Mouse (Mus musculus) hindbrain, embryonic 16.5 days (tissue): Measurements from ENCODE around the gene Card19. TPM values are rescaled to one million over a fixed set of nuclear protein-coding genes. Genes with fewer than 3 reads are reported as not detected.

Experiments
- ATAC-seq: fragments of 200-750 bp; cut with Nextera tagmentation; 2 replicates; pipeline ENCODE4 v1.8.0; 2017; ENCODE audit warnings: moderate TSS enrichment, moderate library complexity
- H3K27ac ChIP-seq: fragments of 300-500 bp; sonication (generic); 2 replicates; pipeline ENCODE4 v1.5.1; 2014; ENCODE audit warnings: low read depth, mild to moderate bottlenecking, control low read depth, low read length, moderate library complexity
- H3K27me3 ChIP-seq: fragments of 300-500 bp; sonication (generic); replicated peaks from 2 replicates; pipeline ENCODE4 v1.6.1; 2014; ENCODE audit warnings: low read length; ENCODE audit not compliant: control insufficient read depth, insufficient read depth
- H3K36me3 ChIP-seq: fragments of 300-500 bp; sonication (generic); 2 replicates; pipeline ENCODE4 v1.6.1; 2014; ENCODE audit warnings: mild to moderate bottlenecking, low read length, moderate library complexity, mixed read lengths; ENCODE audit not compliant: control insufficient read depth, insufficient read depth
- H3K4me1 ChIP-seq: fragments of 300-500 bp; sonication (generic); 2 replicates; pipeline ENCODE4 v1.6.1; 2014; ENCODE audit warnings: low read depth, low read length; ENCODE audit not compliant: control insufficient read depth, insufficient read depth
- H3K4me2 ChIP-seq: fragments of 300-500 bp; sonication (generic); 2 replicates; pipeline ENCODE4 v1.6.1; 2014; ENCODE audit warnings: mild to moderate bottlenecking, low read length, control low read depth, moderate library complexity
- H3K4me3 ChIP-seq: fragments of 300-500 bp; sonication (generic); 2 replicates; pipeline ENCODE4 v1.5.1; 2014; ENCODE audit warnings: mild to moderate bottlenecking, low read length, control low read depth, moderate library complexity
- H3K9ac ChIP-seq: fragments of 300-500 bp; sonication (generic); 2 replicates; pipeline ENCODE4 v1.6.1; 2014; ENCODE audit warnings: low read depth, mild to moderate bottlenecking, control low read depth, low read length, moderate library complexity
- H3K9me3 ChIP-seq: fragments of 300-500 bp; sonication (generic); 2 replicates; pipeline ENCODE4 v1.6.1; 2014; ENCODE audit warnings: mild to moderate bottlenecking, low read length, moderate library complexity; ENCODE audit not compliant: control insufficient read depth
- WGBS: fragments of 180-500 bp; shearing (Covaris S2); extraction: QIAGEN DNeasy Blood & Tissue Kit; methylation state at CpG from one replicate; pipeline ENCODE4 v1.1.7; 2014; 5-methylcytosine and 5-hydroxymethylcytosine counted together
- polyA plus RNA-seq: library from polyadenylated mRNA; unstranded; fragments of >200 nt; fragmentation: Nextera tagmentation; extraction: Ambion mirVana; gene quantifications from 2 replicates; pipeline ENCODE4 v1.2.1, GENCODE M21; 2015

Card19 gene
- polyA plus RNA-seq, 1 experiment from 2014 or later = 37.7 TPM

GRCm38 (mm10) chr13:49172335-49172734 lies 43.5 kb downstream of the Card19 start:
- no peaks in the 10 kb centered on the region for H3K36me3 ChIP-seq
- no peaks in the 10 kb centered on the region for H3K9me3 ChIP-seq
- ATAC-seq = peak; percentile 41
- no peak overlapping the region for H3K27ac ChIP-seq
- no peak overlapping the region for H3K9ac ChIP-seq
- no peak overlapping the region for H3K4me2 ChIP-seq
- peaks cover 5% of the 10 kb centered on the region for H3K4me1 ChIP-seq
- 72% methylated on average over 7 of the region's 7 CpGs for WGBS
- no peaks in the 10 kb centered on the region for H3K27me3 ChIP-seq
- no peak overlapping the region for H3K4me3 ChIP-seq

GRCm38 (mm10) chr13:49171729-49172128 lies 44.1 kb downstream of the Card19 start:
- no peak overlapping the region for H3K9ac ChIP-seq
- no peaks in the 10 kb centered on the region for H3K27me3 ChIP-seq
- no peaks in the 10 kb centered on the region for H3K9me3 ChIP-seq
- peaks cover 5% of the 10 kb centered on the region for H3K4me1 ChIP-seq
- no peak overlapping the region for H3K27ac ChIP-seq
- ATAC-seq = no peak
- H3K36me3 ChIP-seq = no peaks in the 10 kb centered on the region
- no peak overlapping the region for H3K4me2 ChIP-seq
- 67% methylated on average over 1 of the region's 1 CpGs for WGBS
- no peak overlapping the region for H3K4me3 ChIP-seq

GRCm38 (mm10) chr13:49170623-49171022 lies 45.2 kb downstream of the Card19 start:
- Histone ChIP-seq H3K4me3 (no peak overlapping the region), H3K27ac (no peak overlapping the region), H3K9ac (no peak overlapping the region), H3K4me1 (peaks cover 5% of the 10 kb centered on the region), H3K36me3 (no peaks in the 10 kb centered on the region), H3K4me2 (no peak overlapping the region), H3K27me3 (no peaks in the 10 kb centered on the region), H3K9me3 (no peaks in the 10 kb centered on the region)
- ATAC-seq = no peak
- WGBS = 93% methylated on average over 11 of the region's 11 CpGs

GRCm38 (mm10) chr13:49169448-49170207 lies 46.2 kb downstream of the Card19 start:
- no peak overlapping the region for H3K4me2 ChIP-seq
- no peak overlapping the region for H3K4me3 ChIP-seq
- peak; percentile 63 for ATAC-seq
- H3K27me3 ChIP-seq = no peaks in the 10 kb centered on the region
- 21% methylated on average over 17 of the region's 17 CpGs for WGBS
- H3K4me1 ChIP-seq = peaks cover 5% of the 10 kb centered on the region
- H3K9ac ChIP-seq = no peak overlapping the region
- H3K9me3 ChIP-seq = no peaks in the 10 kb centered on the region
- no peaks in the 10 kb centered on the region for H3K36me3 ChIP-seq
- H3K27ac ChIP-seq = no peak overlapping the region

GRCm38 (mm10) chr13:49167081-49167480 lies 48.8 kb downstream of the Card19 start:
- WGBS = 70% methylated on average over 9 of the region's 9 CpGs
- H3K36me3 ChIP-seq = no peaks in the 10 kb centered on the region
- no peaks in the 10 kb centered on the region for H3K27me3 ChIP-seq
- H3K4me2 ChIP-seq = no peak overlapping the region
- ATAC-seq = no peak
- no peaks in the 10 kb centered on the region for H3K4me1 ChIP-seq
- H3K27ac ChIP-seq = no peak overlapping the region
- no peak overlapping the region for H3K9ac ChIP-seq
- H3K9me3 ChIP-seq = no peaks in the 10 kb centered on the region
- no peak overlapping the region for H3K4me3 ChIP-seq

GRCm38 (mm10) chr13:49163645-49164044 lies 52.2 kb downstream of the Card19 start:
- Histone ChIP-seq H3K9ac (no peak overlapping the region), H3K4me2 (no peak overlapping the region), H3K27ac (no peak overlapping the region), H3K4me3 (no peak overlapping the region), H3K27me3 (no peaks in the 10 kb centered on the region), H3K36me3 (no peaks in the 10 kb centered on the region), H3K4me1 (no peaks in the 10 kb centered on the region), H3K9me3 (no peaks in the 10 kb centered on the region)
- 77% methylated on average over 7 of the region's 7 CpGs for WGBS
- no peak for ATAC-seq

- H3K4me1 ChIP-seq = no peaks in the 10 kb centered on the region
- H3K9ac ChIP-seq = no peak overlapping the region
- no peak overlapping the region for H3K4me3 ChIP-seq
- H3K9me3 ChIP-seq = no peaks in the 10 kb centered on the region
- no peaks in the 10 kb centered on the region for H3K27me3 ChIP-seq
- H3K4me2 ChIP-seq = no peak overlapping the region
- no peak for ATAC-seq
- no peak overlapping the region for H3K27ac ChIP-seq
- WGBS = 76% methylated on average over 4 of the region's 4 CpGs
- no peaks in the 10 kb centered on the region for H3K36me3 ChIP-seq
Observed at GRCm38 (mm10) chr13:49162722-49163121, 53.1 kb downstream of the Card19 start.

GRCm38 (mm10) chr13:49161236-49161635 lies 54.6 kb downstream of the Card19 start:
- 68% methylated on average over 2 of the region's 2 CpGs for WGBS
- Histone ChIP-seq H3K4me1 (no peaks in the 10 kb centered on the region), H3K27me3 (no peaks in the 10 kb centered on the region), H3K36me3 (no peaks in the 10 kb centered on the region), H3K9me3 (no peaks in the 10 kb centered on the region), H3K27ac (no peak overlapping the region), H3K9ac (no peak overlapping the region), H3K4me2 (no peak overlapping the region), H3K4me3 (no peak overlapping the region)
- ATAC-seq = no peak

- Histone ChIP-seq H3K4me3 (no peak overlapping the region), H3K9me3 (no peaks in the 10 kb centered on the region), H3K27ac (no peak overlapping the region), H3K27me3 (no peaks in the 10 kb centered on the region), H3K4me1 (no peaks in the 10 kb centered on the region; the same call in 1 of the 2 replicates), H3K36me3 (no peaks in the 10 kb centered on the region), H3K4me2 (no peak overlapping the region), H3K9ac (no peak overlapping the region)
- 83% methylated on average over 10 of the region's 10 CpGs for WGBS
- ATAC-seq = no peak
Observed at GRCm38 (mm10) chr13:49158040-49158713, 57.7 kb downstream of the Card19 start.
